Mouse (Mus musculus): Measurements from ENCODE around the gene Vgf.

The Vgf gene

DNA sequence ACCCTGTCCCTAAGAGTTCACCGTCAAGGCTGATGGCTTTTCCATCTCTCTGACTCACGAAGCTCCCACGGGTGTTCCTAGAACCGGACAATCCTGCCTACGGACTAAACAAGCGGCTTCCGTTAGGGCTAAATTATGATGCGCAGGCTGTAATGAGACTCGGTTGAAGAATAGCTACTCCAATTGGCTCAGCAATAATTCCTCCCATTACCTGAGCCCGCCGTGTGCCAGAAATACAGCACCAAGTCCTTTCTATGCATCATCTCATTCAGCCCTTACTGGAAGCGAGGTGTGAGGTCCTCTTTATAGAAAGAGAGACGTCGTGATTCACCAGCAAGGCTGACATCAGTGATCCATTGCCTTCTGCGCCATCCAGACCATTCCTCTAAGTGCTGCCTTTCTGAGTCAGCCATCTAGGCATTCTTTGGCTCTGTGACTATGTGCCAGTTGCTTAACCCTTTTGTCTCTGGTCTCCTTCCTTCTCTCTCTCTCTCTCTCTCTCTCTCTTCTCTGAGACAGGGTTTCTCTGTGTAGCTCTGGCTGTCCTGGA, 13.7 kb upstream of the Vgf start:
- no peak for DNase-seq (ENCODE audit: low read depth, low spot score)
- no peaks in the 10 kb centered on the region for H3K27me3 ChIP-seq (ENCODE audit: control insufficient read depth, insufficient read depth, low read length, poor library complexity, severe bottlenecking)

DNA sequence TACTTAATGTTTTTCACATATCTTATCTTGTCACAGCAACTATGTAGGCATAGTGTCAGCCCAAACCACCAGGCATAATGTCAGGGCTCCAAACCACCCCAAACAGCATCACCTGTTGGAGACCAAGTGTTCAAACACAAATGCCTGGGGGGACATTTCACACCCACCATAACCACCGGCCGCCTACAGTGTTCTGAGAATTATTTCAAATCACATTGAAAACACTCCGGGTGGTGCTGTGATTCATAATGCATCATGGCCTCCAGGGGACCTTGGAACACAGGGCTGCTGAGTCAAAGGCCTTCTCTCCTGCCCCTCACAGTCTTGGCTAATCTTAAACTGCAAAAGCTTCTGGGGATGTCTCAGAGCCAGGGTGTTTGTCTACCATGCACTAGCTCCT, 10.3 kb upstream of the Vgf start:
- no peaks in the 10 kb centered on the region for H3K36me3 ChIP-seq (ENCODE audit: control insufficient read depth, insufficient read depth, low read length, poor library complexity, severe bottlenecking)
- no peak for DNase-seq (ENCODE audit: low read depth, low spot score)
- no peaks in the 10 kb centered on the region for H3K27me3 ChIP-seq (ENCODE audit: control insufficient read depth, insufficient read depth, low read length, poor library complexity, severe bottlenecking)

More for the DNA sequence above, 13.7 kb upstream of the Vgf start:
- H3K36me3 ChIP-seq (ENCODE audit: control insufficient read depth, insufficient read depth, low read length, poor library complexity, severe bottlenecking): no peaks in the 10 kb centered on the region

DNA sequence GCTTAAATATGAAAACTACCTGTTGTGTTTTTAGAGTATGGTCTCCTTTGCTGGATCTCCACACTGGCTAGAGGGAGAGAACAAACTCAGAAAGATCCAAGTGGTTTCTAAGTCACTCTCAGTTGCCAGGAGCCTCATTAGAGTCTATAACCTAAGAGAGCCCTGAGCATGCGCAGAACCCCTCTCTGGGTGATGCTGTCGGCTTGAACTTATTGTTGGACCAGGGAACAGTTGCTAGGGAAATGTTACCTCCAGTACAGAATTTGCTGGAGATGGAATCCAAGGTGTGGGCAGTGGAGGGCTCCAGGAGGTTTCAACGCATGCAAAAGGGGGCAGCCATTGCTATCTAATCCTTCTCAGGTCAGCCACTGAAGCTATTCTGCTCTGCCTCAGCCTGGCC, 1.9 kb upstream of the Vgf start:
- H3K36me3 ChIP-seq (ENCODE audit: control insufficient read depth, insufficient read depth, low read length, poor library complexity, severe bottlenecking): no peaks in the 10 kb centered on the region
- DNase-seq (ENCODE audit: low read depth, low spot score): no peak
- no peaks in the 10 kb centered on the region; the same call in 1 of the 2 replicates for H3K27me3 ChIP-seq (ENCODE audit: control insufficient read depth, insufficient read depth, low read length, poor library complexity, severe bottlenecking)

DNA sequence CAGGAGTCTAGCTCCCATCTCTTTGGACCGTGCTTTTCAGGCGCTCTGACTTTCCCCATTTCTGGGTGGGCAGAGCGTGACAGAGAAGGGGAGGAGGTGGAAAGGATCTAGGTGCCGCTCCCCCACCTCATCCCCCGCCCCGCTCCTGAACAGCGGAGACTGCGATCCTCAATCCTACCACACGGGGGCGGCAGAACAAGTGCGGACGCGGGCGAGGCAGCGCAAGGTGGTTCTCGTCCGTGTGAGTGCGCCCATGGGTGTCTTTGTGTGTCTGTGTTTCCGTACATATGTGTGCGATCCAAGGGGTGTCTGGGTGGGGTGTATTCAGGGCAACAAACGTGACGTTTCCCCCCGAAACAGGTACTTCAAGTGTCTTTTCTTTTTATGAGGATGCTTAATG, 1.1 kb upstream of the Vgf start:
- Histone ChIP-seq H3K36me3 (ENCODE audit: control insufficient read depth, insufficient read depth, low read length, poor library complexity, severe bottlenecking) (no peaks in the 10 kb centered on the region), H3K27me3 (ENCODE audit: control insufficient read depth, insufficient read depth, low read length, poor library complexity, severe bottlenecking) (no peaks in the 10 kb centered on the region; the same call in 1 of the 2 replicates)
- peak; percentile 85 for DNase-seq (ENCODE audit: low read depth, low spot score)

DNA sequence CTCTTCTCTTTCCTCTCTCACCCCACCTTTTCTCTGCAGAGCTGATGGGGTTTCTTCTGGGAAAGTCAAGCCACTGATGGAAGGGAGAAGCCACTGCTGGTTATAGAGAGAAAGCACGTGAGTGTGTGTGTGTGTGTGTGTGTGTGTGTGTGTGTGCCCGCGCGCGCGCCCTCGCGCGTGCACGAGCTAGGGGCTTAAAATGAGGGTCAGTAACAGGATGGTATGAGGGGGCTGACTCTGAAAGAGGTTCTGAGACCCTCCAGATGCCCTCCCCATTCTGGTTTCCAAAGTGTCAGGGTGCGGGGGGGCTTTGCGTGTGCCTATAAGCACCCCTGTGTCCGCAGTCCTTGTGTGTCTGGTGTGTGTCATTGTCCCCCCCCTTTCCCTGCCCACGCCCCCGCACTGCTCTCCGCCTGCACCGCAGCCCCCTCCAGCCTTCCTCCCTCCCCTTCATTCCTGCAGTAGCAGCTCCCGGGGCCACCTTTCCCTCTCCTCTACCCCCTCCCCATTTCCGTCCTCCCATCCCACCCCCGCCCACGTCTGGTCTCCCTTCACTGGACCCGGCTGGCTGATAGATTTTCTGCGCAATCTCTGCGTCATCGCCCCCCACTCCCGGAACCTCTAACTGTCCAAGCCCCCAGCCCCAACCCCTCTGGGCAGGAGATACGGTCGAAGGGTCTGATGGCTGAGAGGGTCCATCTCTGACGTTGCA, 2.5 kb downstream of the Vgf start:
- H3K36me3 ChIP-seq (ENCODE audit: control insufficient read depth, insufficient read depth, low read length, poor library complexity, severe bottlenecking): no peaks in the 10 kb centered on the region
- DNase-seq (ENCODE audit: low read depth, low spot score): peak; percentile 29
- H3K27me3 ChIP-seq (ENCODE audit: control insufficient read depth, insufficient read depth, low read length, poor library complexity, severe bottlenecking): no peaks in the 10 kb centered on the region; the same call in none of the 2 replicates

DNA sequence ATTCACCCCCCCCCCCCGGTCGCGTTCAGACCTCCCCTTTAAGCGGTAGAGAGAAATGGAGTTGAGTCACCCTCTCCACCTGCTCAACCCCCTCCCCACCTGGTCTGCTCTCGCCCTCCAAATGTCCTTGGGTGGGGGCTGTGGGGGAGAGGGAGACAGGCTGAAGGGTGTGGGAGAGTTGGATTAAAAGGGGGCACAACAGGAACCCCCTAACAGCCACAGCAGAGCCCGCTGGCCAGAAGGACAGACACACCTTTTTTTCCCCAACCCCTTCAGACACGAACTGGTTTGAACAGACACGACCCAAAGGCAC, 3.0 kb downstream of the Vgf start:
- no peak for DNase-seq (ENCODE audit: low read depth, low spot score)
- Histone ChIP-seq H3K27me3 (ENCODE audit: control insufficient read depth, insufficient read depth, low read length, poor library complexity, severe bottlenecking) (no peaks in the 10 kb centered on the region; the same call in none of the 2 replicates), H3K36me3 (ENCODE audit: control insufficient read depth, insufficient read depth, low read length, poor library complexity, severe bottlenecking) (no peaks in the 10 kb centered on the region)

DNA sequence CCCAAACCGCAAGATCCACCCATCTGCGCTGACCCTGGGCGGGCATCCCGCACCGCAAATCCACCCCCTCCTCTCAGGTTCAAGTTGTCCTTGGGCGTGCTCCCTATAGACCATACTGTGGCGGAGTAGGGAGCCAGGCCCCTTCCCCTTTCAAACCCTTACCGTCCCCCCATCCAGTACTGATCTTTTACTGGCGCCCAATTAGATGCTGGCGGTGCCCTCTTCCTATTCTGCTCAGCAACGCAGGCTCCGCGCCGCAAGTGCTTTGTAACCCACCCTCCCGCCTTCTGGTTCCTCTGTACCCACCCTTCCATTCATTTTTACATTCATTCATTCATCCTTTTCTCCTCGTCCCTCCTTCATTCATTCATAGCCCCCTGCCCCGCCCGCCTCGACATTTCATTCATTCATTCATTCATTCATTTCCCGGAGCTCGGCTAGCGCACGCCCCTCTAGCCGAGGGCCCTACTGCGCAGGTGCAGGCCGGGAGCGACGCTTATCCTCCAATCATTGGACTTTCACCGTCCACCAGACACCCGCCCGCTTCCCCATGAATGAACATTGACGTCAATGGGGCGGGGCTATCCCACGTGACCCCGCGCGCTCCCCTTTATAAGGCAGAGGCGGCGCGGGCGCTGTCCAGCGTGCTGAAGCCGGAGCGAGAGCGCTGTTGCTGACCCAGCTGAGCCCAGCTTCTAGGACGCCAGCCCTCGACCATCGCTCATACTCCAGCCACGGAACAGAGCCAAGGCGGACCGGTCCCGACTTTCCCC, 3.6 kb downstream of the Vgf start:
- Histone ChIP-seq H3K27me3 (ENCODE audit: control insufficient read depth, insufficient read depth, low read length, poor library complexity, severe bottlenecking) (no peaks in the 10 kb centered on the region; the same call in none of the 2 replicates), H3K36me3 (ENCODE audit: control insufficient read depth, insufficient read depth, low read length, poor library complexity, severe bottlenecking) (no peaks in the 10 kb centered on the region)
- peak; percentile 97 for DNase-seq (ENCODE audit: low read depth, low spot score)

DNA sequence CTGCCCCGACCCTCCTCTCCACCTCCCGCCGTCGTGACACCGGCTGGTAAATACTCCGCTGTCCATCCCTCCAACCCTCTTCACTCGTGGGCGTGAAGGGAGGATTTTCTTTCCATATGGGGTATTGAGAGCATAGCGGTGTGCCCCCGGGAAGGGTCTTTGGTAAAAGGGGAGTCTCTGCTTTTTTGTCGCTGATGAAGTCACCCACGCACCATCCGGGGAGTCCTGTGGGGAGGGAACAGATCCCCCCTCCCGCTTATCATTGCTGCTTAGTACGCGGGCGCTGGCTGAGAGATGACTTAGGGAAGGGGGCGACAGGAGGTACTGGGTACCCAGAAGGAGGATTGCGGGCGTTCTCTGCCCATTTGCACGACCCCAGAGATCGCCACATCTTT, 4.2 kb downstream of the Vgf start:
- Histone ChIP-seq H3K36me3 (ENCODE audit: control insufficient read depth, insufficient read depth, low read length, poor library complexity, severe bottlenecking) (no peaks in the 10 kb centered on the region), H3K27me3 (ENCODE audit: control insufficient read depth, insufficient read depth, low read length, poor library complexity, severe bottlenecking) (no peaks in the 10 kb centered on the region; the same call in none of the 2 replicates)
- no peak for DNase-seq (ENCODE audit: low read depth, low spot score)

DNA sequence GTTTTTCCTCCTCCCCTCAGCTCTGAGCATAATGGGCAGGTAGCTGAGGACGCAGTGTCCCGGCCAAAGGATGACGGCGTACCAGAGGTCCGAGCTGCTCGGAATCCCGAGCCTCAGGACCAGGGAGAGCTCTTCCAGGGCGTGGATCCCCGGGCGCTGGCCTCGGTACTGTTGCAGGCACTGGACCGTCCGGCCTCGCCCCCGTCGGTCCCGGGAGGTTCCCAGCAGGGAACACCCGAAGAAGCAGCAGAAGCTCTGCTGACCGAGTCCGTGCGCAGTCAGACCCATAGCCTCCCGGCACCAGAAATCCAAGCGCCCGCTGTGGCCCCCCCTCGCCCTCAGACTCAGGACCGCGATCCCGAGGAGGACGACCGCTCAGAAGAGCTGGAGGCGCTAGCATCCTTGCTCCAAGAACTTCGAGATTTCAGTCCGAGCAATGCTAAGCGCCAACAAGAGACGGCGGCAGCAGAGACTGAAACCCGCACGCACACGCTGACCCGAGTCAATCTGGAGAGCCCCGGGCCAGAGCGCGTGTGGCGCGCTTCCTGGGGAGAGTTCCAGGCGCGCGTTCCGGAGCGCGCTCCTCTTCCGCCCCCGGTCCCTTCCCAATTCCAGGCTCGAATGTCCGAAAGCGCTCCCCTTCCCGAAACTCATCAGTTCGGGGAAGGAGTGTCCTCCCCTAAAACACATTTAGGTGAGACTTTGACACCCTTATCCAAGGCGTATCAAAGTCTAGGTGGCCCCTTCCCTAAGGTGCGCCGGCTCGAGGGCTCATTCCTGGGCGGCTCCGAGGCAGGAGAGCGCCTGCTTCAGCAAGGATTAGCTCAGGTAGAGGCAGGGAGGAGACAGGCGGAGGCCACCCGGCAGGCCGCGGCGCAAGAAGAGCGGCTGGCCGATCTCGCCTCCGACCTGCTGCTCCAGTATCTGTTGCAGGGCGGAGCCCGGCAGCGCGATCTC, 5.2 kb downstream of the Vgf start:
- Histone ChIP-seq H3K36me3 (ENCODE audit: control insufficient read depth, insufficient read depth, low read length, poor library complexity, severe bottlenecking) (no peaks in the 10 kb centered on the region), H3K27me3 (ENCODE audit: control insufficient read depth, insufficient read depth, low read length, poor library complexity, severe bottlenecking) (no peaks in the 10 kb centered on the region; the same call in 1 of the 2 replicates)
- no peak for DNase-seq (ENCODE audit: low read depth, low spot score)

DNA sequence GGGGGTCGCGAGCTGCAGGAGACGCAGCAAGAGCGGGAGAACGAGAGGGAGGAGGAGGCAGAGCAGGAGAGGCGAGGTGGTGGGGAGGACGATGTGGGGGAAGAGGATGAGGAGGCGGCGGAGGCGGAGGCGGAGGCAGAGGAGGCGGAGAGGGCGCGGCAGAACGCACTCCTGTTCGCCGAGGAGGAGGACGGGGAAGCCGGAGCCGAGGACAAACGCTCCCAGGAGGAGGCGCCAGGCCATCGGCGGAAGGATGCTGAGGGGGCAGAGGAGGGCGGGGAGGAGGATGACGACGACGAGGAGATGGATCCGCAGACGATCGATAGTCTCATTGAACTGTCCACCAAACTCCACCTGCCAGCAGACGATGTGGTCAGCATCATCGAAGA, 5.8 kb downstream of the Vgf start:
- Histone ChIP-seq H3K36me3 (ENCODE audit: control insufficient read depth, insufficient read depth, low read length, poor library complexity, severe bottlenecking) (no peaks in the 10 kb centered on the region), H3K27me3 (ENCODE audit: control insufficient read depth, insufficient read depth, low read length, poor library complexity, severe bottlenecking) (no peaks in the 10 kb centered on the region; the same call in 1 of the 2 replicates)
- peak; percentile 39 for DNase-seq (ENCODE audit: low read depth, low spot score)

DNA sequence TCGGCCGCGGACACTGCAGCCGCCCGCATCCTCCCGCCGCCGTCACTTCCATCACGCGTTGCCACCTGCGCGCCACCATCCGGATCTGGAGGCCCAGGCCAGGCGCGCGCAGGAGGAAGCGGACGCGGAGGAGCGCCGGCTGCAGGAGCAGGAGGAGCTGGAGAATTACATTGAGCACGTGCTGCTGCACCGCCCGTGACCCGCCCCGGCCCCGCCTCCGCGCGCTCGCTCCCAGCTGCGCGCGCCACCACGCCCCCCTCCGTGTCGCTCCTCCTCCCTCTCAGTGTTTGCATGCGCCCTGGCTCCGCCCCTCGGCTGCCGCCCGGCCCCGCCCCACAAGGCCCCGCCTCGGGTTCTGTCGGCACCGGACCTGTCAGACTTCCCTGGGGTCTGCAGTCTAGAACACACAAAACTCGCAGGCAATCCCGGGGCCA, 6.5 kb downstream of the Vgf start:
- DNase-seq (ENCODE audit: low read depth, low spot score): peak; percentile 88

DNA sequence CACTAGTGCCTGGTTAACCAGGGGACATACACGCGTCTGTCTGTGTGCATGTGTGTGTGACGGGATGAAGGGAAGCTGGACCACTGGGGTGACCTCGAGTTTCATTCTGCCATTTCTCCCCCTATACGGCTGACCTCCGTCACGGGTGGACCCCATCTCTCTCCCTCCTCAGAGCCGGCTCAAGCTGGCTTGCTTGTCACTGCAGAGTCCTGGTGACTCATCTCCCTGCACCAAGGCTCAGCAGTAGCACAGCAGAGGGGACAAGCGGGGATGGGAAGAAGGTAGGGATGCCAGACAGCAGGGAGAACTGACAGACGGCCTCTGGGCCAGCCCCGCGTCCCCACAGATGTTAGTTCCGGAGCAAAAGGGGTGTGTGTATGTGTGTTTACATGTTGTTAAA, 10.0 kb downstream of the Vgf start:
- Histone ChIP-seq H3K36me3 (ENCODE audit: control insufficient read depth, insufficient read depth, low read length, poor library complexity, severe bottlenecking) (no peaks in the 10 kb centered on the region; the same call in none of the 2 replicates), H3K27me3 (ENCODE audit: control insufficient read depth, insufficient read depth, low read length, poor library complexity, severe bottlenecking) (no peaks in the 10 kb centered on the region)
- DNase-seq (ENCODE audit: low read depth, low spot score): no peak

More for the DNA sequence above, 6.5 kb downstream of the Vgf start:
- no peaks in the 10 kb centered on the region; the same call in 1 of the 2 replicates for H3K27me3 ChIP-seq (ENCODE audit: control insufficient read depth, insufficient read depth, low read length, poor library complexity, severe bottlenecking)
- H3K36me3 ChIP-seq (ENCODE audit: control insufficient read depth, insufficient read depth, low read length, poor library complexity, severe bottlenecking): no peaks in the 10 kb centered on the region

DNA sequence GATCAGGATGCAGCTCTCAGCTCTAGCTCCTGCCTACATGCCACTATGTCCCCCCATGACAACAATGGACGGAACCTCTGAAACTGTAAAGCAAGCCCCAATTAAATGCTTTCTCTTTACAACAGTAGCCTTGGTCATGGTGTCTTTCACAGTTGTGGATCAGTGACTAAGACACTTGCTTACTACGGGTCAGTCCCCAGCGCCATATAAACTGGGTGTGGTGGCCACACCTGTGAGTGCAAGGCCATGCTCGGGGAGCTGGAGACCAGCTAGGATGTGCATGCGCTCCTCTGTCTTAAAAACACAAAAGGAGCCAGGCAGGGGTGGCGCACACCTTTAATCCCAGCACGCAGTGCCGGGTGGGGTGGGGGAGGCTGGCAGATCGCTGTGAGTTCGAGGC, 13.3 kb downstream of the Vgf start:
- no peak for DNase-seq (ENCODE audit: low read depth, low spot score)
- Histone ChIP-seq H3K36me3 (ENCODE audit: control insufficient read depth, insufficient read depth, low read length, poor library complexity, severe bottlenecking) (peaks cover 3% of the 10 kb centered on the region), H3K27me3 (ENCODE audit: control insufficient read depth, insufficient read depth, low read length, poor library complexity, severe bottlenecking) (no peaks in the 10 kb centered on the region)

DNA sequence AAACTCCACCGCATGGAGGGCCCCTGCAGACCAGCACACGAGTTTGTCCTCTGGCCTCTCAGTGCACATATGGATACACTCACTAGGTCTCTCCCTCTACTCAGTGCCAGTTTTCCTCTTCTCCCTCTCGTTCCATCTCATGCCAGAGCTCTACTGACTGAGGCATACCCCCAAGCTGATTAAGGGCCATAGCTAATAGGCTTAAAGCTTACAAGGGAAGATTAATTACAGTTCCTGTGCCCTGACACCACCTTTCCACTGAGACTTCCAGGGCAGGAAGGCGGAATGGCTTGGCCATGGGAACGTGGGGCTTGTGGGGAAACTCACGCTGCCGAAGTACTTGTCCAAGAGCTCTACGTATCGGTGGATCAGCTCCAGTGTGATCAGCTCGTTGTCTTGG, 15.2 kb downstream of the Vgf start:
- no peak for DNase-seq (ENCODE audit: low read depth, low spot score)
- no peaks in the 10 kb centered on the region for H3K27me3 ChIP-seq (ENCODE audit: control insufficient read depth, insufficient read depth, low read length, poor library complexity, severe bottlenecking)
- H3K36me3 ChIP-seq (ENCODE audit: control insufficient read depth, insufficient read depth, low read length, poor library complexity, severe bottlenecking): peaks cover 3% of the 10 kb centered on the region
